Mouse (Mus musculus) frontal cortex, postnatal 10 days (tissue): ENCODE measurements at regions not wholly inside any gene's neighbourhood (a gene's known extent, or its start where the extent isn't known, plus 50 kb on each side); places are given as distances from the start of the nearest gene placed in this dataset.

Experiments used
- DNase-seq, 2 experiments: peaks; one replicate each; pipeline ENCODE4 v3.0.0; 2022; ENCODE audit warnings: low spot score in 2 of 2, mixed read lengths in 1 of 2

DNA sequence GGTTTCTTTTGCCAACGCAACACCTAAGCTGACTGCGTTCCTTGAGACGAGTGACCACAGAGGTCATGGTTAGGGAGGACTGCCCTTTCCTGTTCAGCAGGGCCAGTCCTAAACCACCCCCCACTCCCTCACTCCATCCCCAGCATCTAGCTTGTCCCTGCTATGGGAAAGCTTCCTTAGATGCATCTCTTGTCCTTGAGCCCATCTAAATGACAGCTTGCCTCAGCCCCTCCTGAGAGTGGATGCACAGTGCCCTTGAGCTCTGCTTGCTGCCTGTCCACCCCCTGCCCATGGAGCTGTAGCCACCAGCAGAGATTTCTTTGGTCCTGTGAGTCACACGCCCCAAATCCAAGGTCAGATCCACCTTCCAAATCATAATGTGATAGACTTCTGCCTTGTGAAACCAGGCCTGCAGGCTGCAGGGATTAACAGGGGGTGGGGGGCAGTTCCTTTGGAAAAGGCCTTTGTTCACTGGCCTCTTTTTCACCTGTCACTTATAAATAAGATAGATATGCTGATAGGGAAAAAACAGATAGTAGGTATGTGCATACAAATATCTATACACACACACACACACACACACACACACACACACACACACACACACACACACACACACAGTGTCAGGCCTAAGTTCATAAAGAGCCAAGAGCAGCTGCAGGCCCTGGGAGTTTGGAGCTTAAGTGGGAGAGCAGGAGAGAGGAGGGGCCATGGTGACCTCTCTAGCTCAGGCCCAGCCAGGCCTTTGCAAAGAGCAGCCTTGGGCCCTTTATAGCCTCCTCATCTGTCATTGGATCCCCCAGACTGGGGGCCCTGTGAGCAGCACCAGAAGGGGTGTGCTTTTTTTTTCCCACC is 56.4 kb upstream of the Adra2c start:
- no peak for DNase-seq

DNA sequence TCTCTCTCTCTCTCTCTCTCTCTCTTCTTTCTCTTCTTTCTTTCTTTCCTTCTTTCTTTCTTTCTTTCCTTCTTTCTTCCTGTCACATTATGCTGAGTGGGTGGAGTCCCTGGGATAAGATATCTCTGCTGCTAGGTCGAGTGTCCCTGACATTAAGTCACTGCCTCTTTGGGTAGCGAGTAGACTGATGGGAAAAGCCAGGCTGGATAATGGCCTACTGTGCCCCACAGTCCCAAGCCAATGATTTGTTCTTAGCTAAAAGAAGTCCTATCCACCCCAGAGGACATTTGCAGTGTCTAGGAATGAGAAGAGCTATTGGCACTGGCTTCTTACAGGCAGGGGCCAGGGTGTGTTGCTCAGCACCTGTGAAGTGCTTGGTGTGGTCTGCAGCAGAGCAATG is 61.8 kb upstream of the Adra2c start:
- no peak for DNase-seq

DNA sequence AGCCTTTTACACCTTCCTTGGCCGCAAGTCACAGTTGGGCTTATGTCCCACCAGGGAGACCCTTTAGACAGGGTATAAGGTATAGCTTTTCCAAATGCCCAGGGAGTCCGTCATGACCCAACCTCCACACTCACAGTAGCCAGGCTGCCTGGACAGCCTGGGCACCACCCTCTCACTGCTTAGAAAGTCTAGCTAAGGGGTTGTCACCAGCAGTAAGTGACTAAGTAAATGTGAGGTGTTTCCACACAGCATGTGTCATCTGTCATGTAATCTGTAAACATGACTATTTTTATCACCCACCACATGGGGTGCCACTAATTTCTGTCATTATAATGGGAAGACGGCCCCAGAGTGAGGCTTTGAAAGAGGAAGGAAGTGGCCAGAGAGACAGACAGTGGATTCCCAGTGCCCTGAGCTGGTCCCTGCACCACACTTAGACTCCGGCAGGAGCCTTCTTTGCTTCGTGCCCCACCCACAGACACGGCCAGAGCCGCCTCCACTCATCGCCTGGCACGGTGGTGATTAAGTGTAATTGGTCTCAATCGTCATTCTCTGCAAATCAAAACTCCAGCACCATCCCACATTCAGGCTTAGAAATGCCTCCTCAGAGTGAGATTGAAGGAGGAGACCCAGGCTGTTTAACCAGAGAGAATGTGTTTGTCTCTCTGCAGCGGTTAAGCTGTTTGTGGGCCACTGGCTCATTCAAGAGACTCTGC is 62.5 kb upstream of the Adra2c start:
- peak; percentile 12 to 16 for DNase-seq

DNA sequence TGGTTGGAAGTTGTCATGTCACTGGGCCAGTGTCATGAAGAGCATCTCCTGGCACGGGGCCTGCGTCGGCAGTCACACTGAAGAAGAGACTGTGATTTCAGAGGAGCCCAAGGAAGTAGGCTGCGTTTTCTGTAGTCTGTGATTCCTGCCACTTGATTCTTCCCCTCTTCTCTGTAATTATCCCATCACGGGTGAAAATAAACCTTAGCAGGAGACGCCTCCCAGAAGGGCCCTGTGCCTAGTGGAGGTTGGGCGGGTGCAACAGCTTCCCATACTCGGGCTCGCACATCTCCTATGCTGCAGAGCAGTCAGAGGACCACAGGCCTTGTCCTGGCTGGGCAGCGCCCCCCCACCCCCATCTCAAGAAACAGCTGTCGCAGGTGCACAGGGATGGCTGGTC is 63.1 kb upstream of the Adra2c start:
- DNase-seq, result peak; percentile 13 to 19

DNA sequence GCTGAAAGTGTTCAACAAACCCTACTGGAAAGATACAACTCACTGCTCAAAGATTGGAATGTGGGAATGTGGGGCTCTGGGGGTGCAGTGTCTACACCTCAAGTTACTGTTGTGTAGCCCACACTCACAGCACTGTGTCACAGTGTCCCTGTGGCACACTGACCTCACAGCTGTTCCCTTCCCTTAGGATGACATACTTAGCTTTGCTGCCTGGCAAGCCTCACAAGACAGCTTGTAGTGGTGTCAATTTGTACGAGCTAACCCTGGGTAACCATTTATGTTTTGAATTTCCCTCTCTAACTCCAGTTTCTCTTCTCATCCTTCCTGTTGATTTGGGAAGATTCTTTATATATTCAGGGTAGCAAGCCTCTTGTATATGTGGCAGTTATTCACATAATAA is 68.8 kb upstream of the Adra2c start:
- no peak for DNase-seq

DNA sequence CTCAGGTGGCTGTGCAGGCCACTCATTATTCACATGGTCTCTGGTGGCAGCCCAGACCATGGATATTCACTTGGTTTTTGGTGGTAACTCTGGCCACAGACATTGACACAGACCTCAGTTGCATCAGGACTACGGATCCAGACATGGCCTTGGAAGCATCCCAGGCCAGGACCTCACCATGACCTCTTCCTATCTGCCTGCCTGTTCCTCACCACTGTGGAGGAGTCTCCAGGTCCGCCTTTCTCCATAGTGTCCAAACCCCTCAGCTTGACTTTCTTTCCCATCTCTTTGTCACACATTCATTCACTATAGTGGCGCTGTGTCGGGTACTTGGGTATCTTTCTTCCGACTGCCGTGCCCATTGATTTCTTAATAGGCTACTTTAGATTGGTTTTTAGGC is 74.1 kb upstream of the Adra2c start:
- DNase-seq, result no peak

DNA sequence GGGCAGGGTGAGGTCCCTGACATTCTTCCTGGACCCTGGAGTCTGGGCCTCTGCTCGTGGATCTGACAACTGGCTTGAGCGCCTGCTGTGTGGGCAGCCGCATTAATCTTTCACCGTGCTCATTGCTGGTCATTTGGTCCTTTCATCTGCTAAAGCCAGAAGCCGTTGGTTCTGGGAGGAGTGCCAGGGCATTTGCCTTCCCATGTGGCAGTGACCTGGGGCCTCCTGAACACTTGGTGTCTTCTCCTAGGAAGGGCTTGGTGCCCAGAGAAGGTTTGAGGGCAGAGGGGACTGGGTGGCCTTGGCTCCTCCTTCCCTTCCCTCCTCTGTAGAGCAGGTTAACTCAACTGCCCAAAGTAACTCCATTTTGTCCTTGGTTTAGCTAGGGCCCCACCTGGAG is 79.7 kb upstream of the Adra2c start:
- no peak for DNase-seq

GRCm38 (mm10) chr5:35189113-35189797 is 83.7 kb upstream of the Lrpap1 start:
- DNase-seq, result peak; percentile 76 to 78

- no peak for DNase-seq
These were observed 80.3 kb upstream of the Lrpap1 start for GRCm38 (mm10) chr5:35185826-35186225.

GRCm38 (mm10) chr5:35185289-35185688 is 79.7 kb upstream of the Lrpap1 start:
- DNase-seq, result no peak

DNA sequence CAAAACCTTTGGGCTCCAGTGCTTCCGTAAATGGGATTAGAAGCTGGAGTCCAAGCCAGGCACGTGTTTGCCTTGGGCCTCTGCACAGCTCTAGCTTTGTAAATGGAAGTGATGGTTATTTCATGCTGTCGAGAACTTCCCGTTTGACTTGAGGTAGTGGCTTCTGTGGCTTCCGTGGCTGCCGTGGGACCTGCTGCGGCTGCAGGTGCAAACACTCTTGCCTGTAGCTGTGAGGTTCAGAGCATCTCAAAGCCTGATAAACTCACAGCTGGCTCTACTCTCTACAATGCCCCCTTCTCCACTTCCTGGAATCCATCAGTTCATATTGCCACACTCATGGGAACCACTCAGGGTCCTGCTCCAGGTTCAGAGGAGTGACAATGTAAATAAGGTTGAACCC is 77.9 kb upstream of the Lrpap1 start:
- DNase-seq, result no peak

DNA sequence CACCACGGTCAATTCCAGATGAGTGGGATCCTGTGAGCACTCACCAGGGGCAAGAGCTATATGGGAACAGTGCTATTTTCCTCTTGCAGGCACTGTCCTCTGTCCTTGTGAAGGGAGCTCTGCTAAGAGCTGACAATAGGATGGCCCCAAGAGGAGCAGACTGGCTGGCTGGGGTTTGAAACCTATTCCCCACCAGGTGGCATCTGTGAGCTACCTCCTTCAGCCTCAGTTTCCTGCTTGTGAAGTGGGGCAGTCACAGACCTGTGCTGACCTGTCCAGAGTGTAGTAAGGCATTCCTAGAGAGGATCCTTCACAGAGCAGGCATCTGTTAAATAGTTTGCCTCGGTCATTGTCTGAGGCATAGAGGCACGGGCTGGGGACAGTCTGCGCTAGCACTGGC is 71.8 kb upstream of the Lrpap1 start:
- DNase-seq, result no peak

GRCm38 (mm10) chr5:35176112-35176848 is 70.7 kb upstream of the Lrpap1 start:
- DNase-seq, result no peak

DNA sequence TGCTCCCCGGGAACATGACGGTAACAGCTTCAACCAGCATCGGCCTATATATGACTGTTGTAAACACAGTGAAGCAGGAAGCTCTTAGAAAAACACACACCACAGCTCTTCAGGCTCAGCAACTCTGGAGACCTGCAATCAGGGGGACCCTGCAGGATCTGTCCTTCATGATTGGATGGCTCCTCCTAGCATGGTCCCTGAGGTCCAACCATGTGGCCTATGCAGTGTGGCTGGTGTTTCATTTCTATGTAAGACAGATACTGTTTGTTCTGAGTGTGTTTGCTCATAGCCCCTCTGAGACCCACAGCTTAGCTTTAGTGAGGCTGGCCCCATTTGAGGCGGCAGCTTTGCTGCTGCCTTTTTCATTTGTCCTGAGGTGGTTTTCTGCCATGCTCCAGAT is 68.8 kb upstream of the Lrpap1 start:
- no peak for DNase-seq

GRCm38 (mm10) chr5:35171336-35171735 is 65.8 kb upstream of the Lrpap1 start:
- no peak for DNase-seq

DNA sequence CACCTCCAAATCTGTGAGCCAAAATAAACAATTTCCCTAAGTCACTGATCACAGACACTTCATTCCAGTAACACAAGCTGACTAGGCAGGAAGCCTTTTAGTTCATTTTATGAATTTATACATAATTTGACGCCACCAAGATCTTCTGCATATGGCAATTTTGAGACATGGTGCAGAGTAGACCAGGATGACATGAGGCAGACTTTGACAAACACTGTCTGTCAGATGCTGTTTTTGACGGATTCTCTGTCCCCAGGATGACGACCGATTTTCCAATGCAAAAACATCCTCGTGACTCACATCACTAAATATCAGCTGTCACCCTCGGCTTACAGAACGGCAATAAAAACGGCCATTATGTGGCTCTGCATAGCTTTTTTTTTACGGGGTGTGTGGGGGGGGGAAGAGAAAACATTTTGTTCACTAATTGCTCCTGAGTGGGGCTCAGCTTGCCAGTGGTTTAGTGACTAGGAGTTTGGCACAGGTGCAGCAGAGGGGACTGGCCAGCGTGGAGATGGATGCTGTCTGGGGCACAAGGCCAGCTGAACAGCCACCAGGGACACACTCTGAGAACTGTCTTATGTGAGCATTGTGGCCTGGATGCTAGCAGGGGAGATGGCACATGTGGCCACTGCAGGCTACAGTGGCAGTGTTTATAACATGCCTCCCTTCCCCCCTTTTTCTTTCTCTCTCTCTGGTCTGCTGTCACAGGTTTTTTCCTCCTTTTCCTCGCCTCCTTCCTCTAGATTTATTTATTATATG is 65.0 kb upstream of the Lrpap1 start:
- no peak for DNase-seq

- no peak for DNase-seq
These were observed 64.2 kb upstream of the Lrpap1 start for GRCm38 (mm10) chr5:35169614-35170293.

DNA sequence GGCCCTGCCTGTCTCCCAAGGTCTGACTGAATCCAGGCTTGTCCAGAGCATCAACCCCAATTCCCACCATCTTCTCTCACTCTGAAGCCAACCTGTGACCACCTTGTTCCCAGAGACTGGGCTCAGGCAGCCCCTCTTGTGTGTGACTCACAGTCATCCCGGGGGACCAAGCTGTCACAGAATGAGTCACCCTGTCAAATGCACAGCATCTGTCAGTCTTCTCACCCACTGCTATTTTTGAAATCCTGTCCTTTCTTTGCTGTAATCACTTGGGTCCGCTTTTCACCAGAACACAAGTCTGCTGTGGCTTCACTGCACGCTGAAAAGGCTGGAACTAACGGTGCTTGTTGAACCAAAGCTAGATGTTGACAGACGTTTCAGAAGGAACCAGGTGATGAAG is 63.3 kb upstream of the Lrpap1 start:
- no peak for DNase-seq

- no peak for DNase-seq
These were observed 62.8 kb upstream of the Lrpap1 start for GRCm38 (mm10) chr5:35168369-35168768.

DNA sequence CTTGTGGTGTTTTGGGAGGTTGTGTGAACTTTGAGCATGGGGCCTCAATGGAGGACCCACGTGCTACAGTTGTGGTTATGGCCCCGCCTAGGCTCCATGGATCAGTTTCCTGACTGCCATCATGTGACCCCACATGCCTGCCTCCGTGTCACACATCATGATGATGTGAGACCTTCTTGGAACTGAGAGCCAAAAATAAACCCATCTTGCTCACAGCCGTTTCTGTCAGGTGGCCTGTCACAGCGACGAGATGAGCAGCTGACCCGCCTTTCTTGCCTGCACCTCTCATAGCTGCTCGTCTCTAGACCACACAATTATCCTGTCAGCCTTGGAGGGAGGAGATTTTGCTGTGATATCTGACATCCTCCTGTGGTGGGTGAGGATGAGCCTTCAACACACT is 60.4 kb upstream of the Lrpap1 start:
- no peak for DNase-seq

DNA sequence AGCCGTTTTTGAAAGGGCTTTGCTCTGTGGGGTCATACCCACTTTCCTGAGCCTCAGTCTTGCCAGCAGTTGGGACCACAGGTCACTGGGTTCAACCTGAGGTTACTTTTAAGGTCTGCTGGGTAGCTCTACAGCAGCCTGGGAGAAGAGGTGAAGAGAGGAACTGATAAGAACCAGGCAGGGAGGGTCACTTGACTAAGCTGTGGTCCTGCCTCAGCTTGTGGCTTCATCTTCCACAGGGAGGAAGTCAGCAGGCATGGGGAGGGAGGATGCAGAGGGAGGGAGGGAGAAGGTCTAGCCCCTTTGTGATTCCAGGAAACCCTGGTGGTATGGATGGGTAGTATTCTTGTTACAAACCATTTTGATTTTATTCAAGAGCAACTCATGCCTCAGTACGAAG is 59.9 kb upstream of the Lrpap1 start:
- no peak for DNase-seq
